Mouse (Mus musculus) lung, postnatal 0 days (tissue): ENCODE data around the gene BC049352. TPM values are rescaled to one million over a fixed set of nuclear protein-coding genes. Genes with fewer than 3 reads are reported as not detected.

ENCODE experiments used
- ATAC-seq: fragments of 200-750 bp; cut with Nextera tagmentation; 2 replicates; pipeline ENCODE4 v1.8.0; 2017; ENCODE audit warnings: moderate library complexity
- DNase-seq: peaks from one replicate; pipeline ENCODE4 v3.0.0-alpha.2; 2016; ENCODE audit warnings: low spot score
- H3K27ac ChIP-seq: fragments of 300-500 bp; sonication (generic); 2 replicates; pipeline ENCODE4 v1.5.1; 2014; ENCODE audit warnings: antibody characterized with exemption, mild to moderate bottlenecking, low read length, mixed read lengths
- H3K27me3 ChIP-seq: fragments of 300-500 bp; sonication (generic); replicated peaks from 2 replicates; pipeline ENCODE4 v1.6.1; 2014; ENCODE audit warnings: low read length, mixed read lengths; ENCODE audit not compliant: insufficient read depth
- H3K36me3 ChIP-seq: fragments of 300-500 bp; sonication (generic); 2 replicates; pipeline ENCODE4 v1.6.1; 2014; ENCODE audit warnings: low read length, mixed read lengths; ENCODE audit not compliant: insufficient read depth
- H3K4me1 ChIP-seq: fragments of 300-500 bp; sonication (generic); 2 replicates; pipeline ENCODE4 v1.6.1; 2014; ENCODE audit warnings: antibody characterized with exemption, low read depth, low read length, mixed read lengths; ENCODE audit not compliant: insufficient read depth
- H3K4me2 ChIP-seq: fragments of 300-500 bp; sonication (generic); replicated peaks from 2 replicates; pipeline ENCODE4 v1.6.1; 2014; ENCODE audit warnings: low read depth, mild to moderate bottlenecking, low read length, moderate library complexity, mixed read lengths
- H3K4me3 ChIP-seq: fragments of 300-500 bp; sonication (generic); 2 replicates; pipeline ENCODE4 v1.5.1; 2014; ENCODE audit warnings: low read depth, low read length
- H3K9ac ChIP-seq: fragments of 300-500 bp; sonication (generic); replicated peaks from 2 replicates; pipeline ENCODE4 v1.6.1; 2014; ENCODE audit warnings: low read depth, mild to moderate bottlenecking
- H3K9me3 ChIP-seq: fragments of 300-500 bp; sonication (generic); 2 replicates; pipeline ENCODE4 v1.6.1; 2016; ENCODE audit warnings: low read length, mixed read lengths
- CTCF ChIP-seq: IDR thresholded peaks from 2 replicates; pipeline ENCODE4 v1.5.1; 2016; ENCODE audit warnings: antibody characterized with exemption, mild to moderate bottlenecking
- EP300 ChIP-seq: IDR thresholded peaks from 2 replicates; pipeline ENCODE4 v1.6.1; 2016; ENCODE audit warnings: antibody characterized with exemption, mild to moderate bottlenecking, control low read depth
- WGBS: fragments of 180-500 bp; shearing (Covaris S2); extraction: QIAGEN DNeasy Blood & Tissue Kit; methylation state at CpG from one replicate; pipeline ENCODE4 v1.1.7; 2014; 5-methylcytosine and 5-hydroxymethylcytosine counted together
- polyA plus RNA-seq: library from polyadenylated mRNA; unstranded; fragments of >200 nt; fragmentation: Nextera tagmentation; extraction: Ambion mirVana; gene quantifications from 2 replicates; pipeline ENCODE4 v1.2.1, GENCODE M21; 2015

BC049352 gene
- polyA plus RNA-seq = 0.11 and 0.21 TPM in 2 replicates

DNA sequence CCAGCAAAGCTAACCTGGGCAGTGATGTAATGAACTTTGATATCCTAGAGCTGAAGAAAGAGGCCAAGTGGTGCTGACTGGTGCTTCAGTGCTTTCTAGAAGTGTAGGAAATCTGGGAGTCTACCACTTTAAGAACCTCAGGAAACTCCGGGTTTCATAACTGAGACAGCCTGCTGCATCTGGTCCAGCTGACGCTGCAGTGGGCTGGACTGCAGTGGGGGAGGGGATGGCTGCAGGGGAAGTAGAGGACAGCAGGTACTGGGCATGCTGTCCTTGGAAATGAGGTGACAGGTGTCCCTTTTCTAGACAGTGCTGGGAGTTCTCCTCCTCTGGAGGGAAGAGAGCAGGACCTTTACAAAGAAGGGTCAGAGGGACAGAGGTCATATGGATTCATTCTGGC is at the start of gene BC049352:
BC049352 (plus strand) TSS at position 238 of the 400 bp plus-strand sequence.
- Histone ChIP-seq H3K9ac (no peak within 1 kb of the TSS), H3K4me1 (no peaks in the 10 kb centered on the region), H3K4me2 (no peak within 1 kb of the TSS), H3K4me3 (no peak within 1 kb of the TSS), H3K27me3 (no peaks in the 10 kb centered on the region), H3K27ac (no peak within 1 kb of the TSS), H3K36me3 (no peaks in the 10 kb centered on the region), H3K9me3 (no peaks in the 10 kb centered on the region)
- WGBS = 0% methylated on average over 2 of the region's 2 CpGs
- DNase-seq (no peak), ATAC-seq (no peak)
- TF ChIP-seq CTCF (no peak), EP300 (no peak)

DNA sequence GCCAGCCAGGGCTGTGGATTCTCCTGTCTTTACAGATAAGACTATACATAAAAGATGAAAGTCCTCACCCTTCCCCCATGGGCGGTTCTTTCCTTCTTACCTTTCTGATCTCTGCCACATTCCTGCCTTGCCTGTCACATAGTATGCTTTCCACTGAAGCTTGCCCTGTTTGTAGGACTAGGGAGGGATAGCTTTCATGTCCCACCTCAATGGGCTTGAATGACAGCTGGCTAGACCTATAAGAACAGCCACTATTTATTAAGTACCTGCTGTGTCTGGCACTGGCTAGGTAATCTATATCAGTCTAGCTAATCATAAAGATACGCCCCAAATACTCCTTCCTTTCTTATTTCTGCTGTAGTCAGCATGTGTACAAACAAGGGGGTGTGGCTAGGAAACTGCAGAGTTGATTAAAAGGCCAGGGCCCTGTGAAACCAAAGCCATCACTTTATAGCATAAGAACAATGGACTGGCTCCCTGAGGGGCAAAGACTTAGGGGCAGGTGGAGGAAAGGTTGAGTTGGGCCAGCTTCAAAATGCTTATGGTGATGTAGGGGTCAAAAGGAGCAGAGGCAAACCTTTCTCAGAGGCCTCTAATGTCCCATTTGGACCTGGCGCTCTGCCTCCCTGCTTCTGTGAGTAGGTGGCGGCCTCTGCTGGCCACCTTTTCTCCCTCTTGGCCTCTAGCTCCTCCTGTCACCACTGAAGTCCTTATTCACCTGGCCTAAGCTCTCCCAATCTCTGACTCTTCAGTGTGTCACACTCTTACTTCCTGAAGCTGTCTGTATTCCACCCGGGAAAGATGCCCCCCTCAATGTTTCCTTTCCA is 48.1 kb upstream of the BC049352 start:
- TF ChIP-seq EP300 = no peak
- TF ChIP-seq CTCF = peak; percentile 72
- Histone ChIP-seq H3K27ac (no peak overlapping the region), H3K4me3 (no peak overlapping the region), H3K36me3 (no peaks in the 10 kb centered on the region), H3K9me3 (no peaks in the 10 kb centered on the region), H3K27me3 (peaks cover 23% of the 10 kb centered on the region), H3K9ac (no peak overlapping the region), H3K4me1 (peaks cover 3% of the 10 kb centered on the region; the same call in 1 of the 2 replicates), H3K4me2 (no peak overlapping the region)
- peak; percentile 76 for DNase-seq
- ATAC-seq = peak; percentile 30; the same call in 1 of the 2 replicates
- 20% methylated on average over 5 of the region's 5 CpGs for whole genome bisulfite sequencing

DNA sequence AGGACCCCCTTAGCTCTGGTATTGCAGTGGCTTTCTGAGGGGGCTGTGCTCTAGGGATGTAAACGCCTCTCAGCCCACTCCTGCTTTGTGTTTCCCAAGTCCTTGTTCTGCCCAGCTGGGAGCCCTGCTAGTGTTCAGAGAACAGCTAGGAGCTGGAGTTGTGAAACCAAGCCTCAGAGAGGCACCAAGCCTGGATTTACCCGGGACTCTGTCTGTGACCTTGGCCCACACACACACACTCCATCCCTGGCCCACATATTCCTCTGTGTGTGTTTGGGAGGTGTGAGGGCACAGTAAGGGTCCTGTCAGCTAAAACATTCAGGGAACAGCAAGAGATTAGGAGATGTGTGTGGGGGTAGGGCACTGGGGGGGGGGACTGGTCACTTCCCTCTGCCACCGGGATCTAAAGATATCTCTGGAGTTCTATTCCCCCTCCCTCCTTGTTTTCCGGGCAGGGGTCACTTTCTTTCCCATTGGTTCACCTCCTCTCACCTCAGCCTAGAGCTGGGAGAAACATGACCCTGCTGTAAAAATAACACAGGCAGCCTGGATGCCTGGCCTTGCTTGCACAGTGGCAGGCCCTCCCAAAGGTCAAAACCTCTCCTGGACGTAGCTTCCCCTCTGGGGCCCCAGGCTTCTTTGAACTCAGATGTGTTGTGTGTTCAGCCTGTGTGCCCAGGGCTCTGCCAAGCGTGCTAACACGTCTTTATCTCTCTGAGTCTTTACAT is 45.2 kb upstream of the BC049352 start:
- Histone ChIP-seq H3K4me2 (no peak overlapping the region), H3K9ac (no peak overlapping the region), H3K9me3 (no peaks in the 10 kb centered on the region), H3K27ac (no peak overlapping the region), H3K27me3 (peaks cover 50% of the 10 kb centered on the region), H3K36me3 (no peaks in the 10 kb centered on the region), H3K4me1 (peaks cover 3% of the 10 kb centered on the region; the same call in 1 of the 2 replicates), H3K4me3 (no peak overlapping the region)
- no peak for TF ChIP-seq CTCF
- TF ChIP-seq EP300 = no peak
- ATAC-seq (no peak), DNase-seq (no peak)
- 8% methylated on average over 7 of the region's 7 CpGs for WGBS

DNA sequence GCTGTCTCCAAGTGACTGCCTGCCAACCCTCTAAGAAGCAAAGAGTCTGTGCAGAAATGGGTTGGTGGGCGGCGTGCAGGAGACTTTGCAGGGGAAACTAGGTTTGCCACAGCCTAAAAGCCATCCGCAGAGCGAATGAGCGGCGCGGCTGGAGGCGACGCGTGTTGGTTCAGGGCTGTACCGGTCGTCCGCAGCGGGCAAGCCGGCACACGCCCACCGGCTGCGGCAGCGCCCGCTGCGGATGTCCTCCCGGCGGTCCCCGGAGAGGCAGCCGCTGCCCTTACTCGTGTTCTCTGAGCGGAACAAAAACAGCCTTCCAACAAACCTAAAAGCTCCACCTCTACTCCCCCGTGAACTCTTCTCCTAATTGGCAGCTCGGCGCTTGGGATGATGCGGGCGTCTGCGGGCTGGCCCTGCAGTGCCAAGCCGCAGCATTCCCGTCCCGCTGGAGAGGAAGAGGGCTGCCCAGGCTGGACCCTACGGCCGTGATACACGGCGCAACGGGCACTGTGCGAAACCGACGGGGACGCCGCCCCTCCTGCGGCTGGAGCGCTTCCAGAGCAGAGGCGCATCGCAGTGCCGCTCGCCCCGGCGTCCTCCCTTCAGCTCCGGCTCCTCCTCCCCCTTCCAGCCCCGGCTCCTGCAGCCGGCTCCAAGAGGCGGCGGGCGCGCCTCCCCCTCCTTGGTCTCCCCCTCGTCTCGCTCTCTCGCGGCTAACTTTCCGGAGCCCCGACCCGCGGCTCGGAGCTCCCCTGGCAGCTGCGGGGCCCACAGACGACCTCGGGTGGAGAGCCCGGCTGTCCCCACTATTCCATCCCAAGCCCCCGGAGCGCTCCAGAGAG is 43.4 kb upstream of the BC049352 start, which contains the start of gene Scn4b:
Scn4b (plus strand) TSS at position 205 of the 842 bp plus-strand sequence.
- under 1% methylated on average over 73 of the region's 76 CpGs for WGBS
- no peak within 1 kb of the TSS for H3K27ac ChIP-seq
- DNase-seq (peak; percentile 25), ATAC-seq (0 out of 2 replicates have a peak, but pooled peaks have one; percentile 23)
- H3K9ac ChIP-seq = no peak within 1 kb of the TSS
- H3K9me3 ChIP-seq = no peaks in the 10 kb centered on the region
- H3K36me3 ChIP-seq = no peaks in the 10 kb centered on the region
- peaks cover 3% of the 10 kb centered on the region; the same call in 1 of the 2 replicates for H3K4me1 ChIP-seq
- H3K4me2 ChIP-seq = peak within 1 kb of the TSS; percentile 66
- peak within 1 kb of the TSS; percentile 38 for H3K4me3 ChIP-seq
- H3K27me3 ChIP-seq = peaks cover 51% of the 10 kb centered on the region
- TF ChIP-seq CTCF = no peak
- no peak for TF ChIP-seq EP300

DNA sequence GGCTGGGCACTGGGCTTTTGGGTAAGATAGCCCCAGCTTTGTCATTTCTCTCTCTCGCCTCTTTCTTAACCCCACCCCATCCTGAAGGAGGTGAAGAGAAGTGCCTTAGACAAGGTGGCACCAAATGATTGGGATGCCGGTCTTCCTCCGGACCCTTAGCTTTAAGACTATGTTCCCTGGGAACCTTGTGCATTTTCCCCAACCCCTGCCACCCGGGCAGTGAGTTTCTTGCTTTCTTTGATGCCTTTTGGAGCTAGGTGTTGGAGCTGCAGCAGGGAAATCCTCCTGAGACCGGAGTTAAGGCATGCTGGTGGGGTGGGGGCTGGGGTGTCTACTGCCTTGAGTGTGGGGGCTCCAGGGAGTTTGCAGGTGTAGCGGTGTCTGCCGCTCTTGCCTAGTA is 42.7 kb upstream of the BC049352 start:
- Histone ChIP-seq H3K9me3 (no peaks in the 10 kb centered on the region), H3K9ac (no peak overlapping the region), H3K4me3 (0 out of 2 replicates have a peak overlapping the region, but pooled peaks have one; percentile 38), H3K27ac (no peak overlapping the region), H3K27me3 (peaks cover 54% of the 10 kb centered on the region), H3K36me3 (no peaks in the 10 kb centered on the region), H3K4me2 (peak overlapping the region; percentile 66; the same call in 1 of the 2 replicates), H3K4me1 (peaks cover 3% of the 10 kb centered on the region; the same call in 1 of the 2 replicates)
- no peak for TF ChIP-seq EP300
- TF ChIP-seq CTCF = no peak
- ATAC-seq (no peak), DNase-seq (no peak)
- 0% methylated on average over 7 of the region's 7 CpGs for WGBS
